Mouse (Mus musculus) left cerebral cortex, adult 11 months (tissue): ENCODE measurements around the gene Fam183b.
"Not testable (repeated sequence)": the region's sequence is repeated elsewhere in the genome, so short reads cannot be mapped to it uniquely, and the experiment has no call there.

Experiments
- DNase-seq: peaks from one replicate; pipeline ENCODE4 v3.0.0; 2022; ENCODE audit warnings: low spot score

The Fam183b gene

DNA sequence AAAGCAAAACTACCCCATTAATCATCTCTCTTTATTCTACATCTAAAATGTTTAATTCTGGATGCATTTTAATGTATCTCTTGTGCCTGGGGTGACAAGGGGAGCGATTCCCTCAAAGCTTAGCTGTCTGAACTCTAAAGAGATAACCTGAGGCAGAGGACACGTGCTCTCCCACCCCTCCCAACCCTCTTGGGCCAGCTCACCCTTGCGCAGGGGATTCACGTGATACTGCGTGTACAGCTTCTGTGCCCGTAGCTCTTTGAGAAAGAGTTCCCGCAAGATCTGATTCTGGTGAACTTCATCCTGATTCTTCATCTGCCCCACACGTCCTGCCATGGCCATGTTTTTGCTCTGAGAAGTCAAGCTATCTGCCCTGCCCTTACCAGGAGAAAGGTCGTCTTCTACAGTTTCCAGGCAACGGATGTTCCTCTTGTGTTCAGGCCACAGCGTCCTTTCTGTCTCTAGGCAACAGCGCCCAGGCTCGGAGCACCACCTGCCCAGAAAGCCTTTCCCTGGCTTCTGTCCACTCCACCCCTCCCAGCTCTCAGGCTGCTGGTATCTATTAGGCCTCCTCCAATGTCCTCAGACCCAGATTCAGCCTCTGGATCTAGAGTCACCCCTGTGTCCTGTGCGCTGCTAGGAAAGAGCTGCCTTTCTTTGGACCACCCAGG is at the start of gene Fam183b:
Gene Fam183b (minus strand): TSS at position 403 of the 671 bp plus-strand sequence.
- DNase-seq = no peak

- DNase-seq = no peak
Observed at GRCm38 (mm10) chr11:58849731-58850130, 48.0 kb upstream of the Fam183b start.

DNA sequence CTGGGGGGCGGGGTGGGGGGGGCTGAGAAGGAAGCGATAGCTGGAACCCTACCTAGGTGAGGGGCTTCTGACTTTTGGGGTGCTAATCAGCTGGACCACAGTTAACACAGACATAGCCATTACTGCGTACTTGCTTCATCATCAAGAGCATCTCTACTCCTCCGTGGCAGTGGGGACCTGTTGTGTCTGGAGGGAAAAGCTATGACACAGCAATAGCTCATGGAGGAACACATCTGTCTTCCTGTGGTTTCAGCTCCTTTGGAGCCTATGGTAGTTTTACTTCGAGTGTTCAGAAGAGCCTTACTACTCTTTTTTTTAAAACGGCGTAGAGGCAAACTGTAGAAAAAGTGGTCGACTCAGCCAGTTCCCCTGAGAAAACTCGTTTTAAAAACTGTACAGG is 45.9 kb upstream of the Fam183b start:
- DNase-seq = no peak

DNA sequence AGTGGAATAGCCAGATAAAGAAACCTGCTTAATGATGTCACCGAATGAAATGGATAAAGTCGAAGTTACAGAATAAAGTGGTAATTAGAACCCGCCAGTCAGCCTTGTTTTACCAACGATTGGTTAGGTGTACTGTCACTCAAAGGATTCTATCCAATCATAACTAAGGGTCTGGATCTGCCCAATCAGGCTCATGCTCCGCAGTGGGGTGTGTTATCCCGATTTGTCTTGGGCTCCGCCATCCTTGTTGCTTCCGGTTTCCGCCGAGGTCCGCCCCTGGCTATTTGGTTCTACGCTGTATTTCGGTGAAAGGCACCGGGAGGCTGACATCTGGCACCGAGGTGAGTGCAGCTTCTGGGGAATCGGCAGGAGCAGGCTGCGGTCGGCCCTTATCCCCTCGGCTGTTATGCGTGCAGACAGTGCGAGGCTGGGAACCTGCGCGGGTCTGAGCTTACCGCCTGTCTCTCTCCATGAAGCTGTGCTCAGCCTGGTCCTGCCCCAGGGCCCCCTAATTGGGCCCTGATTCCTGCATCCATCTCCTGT is 45.2 kb upstream of the Fam183b start, which contains the start of gene Gm12258:
Gene Gm12258 (plus strand): TSS at position 240 of the 543 bp plus-strand sequence.
- DNase-seq = peak; percentile 96

GRCm38 (mm10) chr11:58838951-58839350 is 37.2 kb upstream of the Fam183b start, which contains the start of gene Olfr311:
Gene Olfr311 (plus strand): TSS chr11:58839251.
- DNase-seq = not testable (repeated sequence)

DNA sequence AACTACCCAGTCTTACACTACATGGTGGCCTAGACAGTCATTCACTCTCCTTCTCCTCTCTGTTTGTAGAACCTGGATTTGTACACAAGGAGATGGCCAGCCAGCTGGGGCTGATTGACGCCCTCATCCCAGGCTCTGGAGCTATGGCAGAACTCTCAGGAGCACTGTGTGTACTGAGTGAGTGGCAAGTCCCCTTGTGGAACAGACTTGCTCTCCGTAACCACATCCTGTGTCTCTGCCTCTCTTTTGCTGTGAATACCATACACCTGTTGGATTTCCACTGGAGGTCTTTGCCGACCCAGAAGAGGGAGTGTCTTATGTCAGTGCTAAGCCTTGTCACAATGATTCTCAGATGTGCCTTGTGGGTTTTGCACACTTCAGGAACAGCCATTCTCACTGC is 30.8 kb upstream of the Fam183b start:
- not testable (repeated sequence) for DNase-seq

DNA sequence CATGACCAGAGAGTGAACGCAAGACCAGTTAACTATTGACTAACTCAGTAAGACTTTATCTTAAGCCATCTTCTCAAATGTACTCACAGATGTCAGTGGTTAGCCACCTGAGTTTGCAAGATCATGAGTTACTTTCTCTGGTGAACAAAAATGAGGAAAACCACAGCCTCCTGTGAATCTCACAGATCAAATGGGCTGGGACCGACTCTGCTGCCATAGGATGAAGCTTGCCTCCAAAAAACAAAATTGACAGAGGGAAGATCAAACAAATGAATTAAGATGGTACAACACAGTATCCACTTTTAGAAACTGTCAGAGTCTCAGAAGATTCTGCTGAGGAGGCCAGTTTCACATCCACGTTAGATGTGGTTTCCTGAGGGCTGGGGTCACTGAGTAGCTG is 28.0 kb upstream of the Fam183b start:
- DNase-seq = no peak

- DNase-seq = not testable (repeated sequence)
Observed at GRCm38 (mm10) chr11:58828937-58829336, 27.2 kb upstream of the Fam183b start, which contains the start of gene Olfr312. Gene Olfr312 (plus strand): TSS chr11:58829237.

DNA sequence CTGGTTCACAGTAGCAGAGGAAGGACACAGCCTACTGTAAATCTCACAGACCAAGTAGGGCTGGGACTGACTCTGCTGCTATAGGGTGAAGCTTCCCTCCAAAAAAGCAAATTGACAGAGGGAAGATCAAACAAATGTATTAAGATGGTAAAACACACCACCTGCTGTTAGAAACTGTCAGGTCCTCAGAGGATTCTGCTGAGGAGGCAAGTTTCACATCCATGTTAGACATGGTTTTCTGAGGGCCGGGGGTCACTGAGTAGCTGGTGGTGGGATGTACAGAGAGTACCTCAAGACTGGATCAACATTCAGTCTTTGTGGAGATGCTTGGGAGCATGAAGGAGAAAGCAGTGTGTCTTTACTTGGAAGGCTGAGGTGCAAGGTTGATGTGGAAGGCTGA is 13.9 kb upstream of the Fam183b start:
- DNase-seq = no peak

GRCm38 (mm10) chr11:58814700-58815099 is 12.9 kb upstream of the Fam183b start, which contains the start of gene Olfr313:
Gene Olfr313 (plus strand): TSS chr11:58815000.
- DNase-seq = not testable (repeated sequence)

GRCm38 (mm10) chr11:58812001-58812400 is 10.2 kb upstream of the Fam183b start:
- DNase-seq = no peak

GRCm38 (mm10) chr11:58804393-58804792 is 2.6 kb upstream of the Fam183b start:
- DNase-seq = no peak

- DNase-seq = no peak
Observed at GRCm38 (mm10) chr11:58803871-58804270, 2.1 kb upstream of the Fam183b start.

DNA sequence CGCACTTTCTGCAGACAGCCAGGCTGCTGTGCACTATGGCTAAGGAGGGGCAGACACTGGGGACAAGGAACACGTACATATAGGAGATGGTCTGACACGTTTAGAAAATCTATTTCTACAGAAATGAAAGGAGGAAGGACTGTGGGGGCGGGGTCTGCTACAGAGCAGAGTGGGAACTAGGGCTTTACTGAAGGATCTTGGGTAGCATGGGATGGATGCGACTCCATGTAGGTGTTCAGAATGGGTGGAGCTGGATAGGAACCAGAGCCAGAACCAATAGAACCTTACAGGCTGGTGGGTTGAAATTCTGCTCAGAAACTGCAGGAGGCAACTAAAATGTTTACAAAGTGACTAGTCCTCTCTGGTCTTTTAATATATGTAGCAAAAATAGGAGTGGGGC is 2.0 kb downstream of the Fam183b start:
- no peak for DNase-seq

GRCm38 (mm10) chr11:58796850-58797249 is 4.9 kb downstream of the Fam183b start:
- DNase-seq = peak; percentile 57

- no peak for DNase-seq
Observed at GRCm38 (mm10) chr11:58795856-58796255, 5.9 kb downstream of the Fam183b start.

DNA sequence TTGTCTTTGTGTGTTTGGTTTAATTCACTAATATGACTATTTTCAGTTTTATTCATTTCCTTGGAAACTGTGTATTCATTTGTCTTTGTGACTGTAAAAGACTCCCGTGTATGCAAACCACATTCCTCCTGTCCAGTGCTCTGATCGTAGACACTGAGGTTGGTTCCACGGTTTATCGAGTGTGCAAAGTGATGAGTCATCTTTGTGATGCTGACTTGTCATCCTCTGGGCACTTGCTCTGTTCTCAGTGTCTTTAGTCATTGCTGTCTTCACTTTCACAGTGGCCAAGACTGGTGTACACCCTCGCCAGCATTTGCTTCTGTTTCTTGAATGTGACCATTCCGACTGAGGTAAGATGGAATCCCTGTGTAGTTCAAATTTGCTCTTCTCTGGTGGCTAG is 11.1 kb downstream of the Fam183b start:
- DNase-seq = no peak

DNA sequence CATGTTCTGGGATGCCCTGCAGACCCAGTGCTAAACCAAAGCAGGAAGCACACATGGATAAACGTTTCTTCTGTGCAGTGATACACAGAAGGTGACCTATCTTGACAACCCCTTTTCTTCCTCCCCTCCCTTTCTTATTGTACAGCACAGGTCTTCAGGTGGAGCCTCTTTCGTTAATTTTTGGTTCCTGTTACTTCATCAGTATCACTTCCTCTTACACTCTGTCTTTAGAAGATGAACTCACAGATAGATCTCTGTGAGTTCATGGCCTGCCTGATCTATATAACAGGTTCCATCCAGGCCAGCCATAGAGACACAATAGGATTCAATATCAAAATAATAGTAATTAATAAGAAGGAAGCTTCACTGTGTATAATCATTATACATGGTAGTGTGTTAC is 11.7 kb downstream of the Fam183b start:
- no peak for DNase-seq

DNA sequence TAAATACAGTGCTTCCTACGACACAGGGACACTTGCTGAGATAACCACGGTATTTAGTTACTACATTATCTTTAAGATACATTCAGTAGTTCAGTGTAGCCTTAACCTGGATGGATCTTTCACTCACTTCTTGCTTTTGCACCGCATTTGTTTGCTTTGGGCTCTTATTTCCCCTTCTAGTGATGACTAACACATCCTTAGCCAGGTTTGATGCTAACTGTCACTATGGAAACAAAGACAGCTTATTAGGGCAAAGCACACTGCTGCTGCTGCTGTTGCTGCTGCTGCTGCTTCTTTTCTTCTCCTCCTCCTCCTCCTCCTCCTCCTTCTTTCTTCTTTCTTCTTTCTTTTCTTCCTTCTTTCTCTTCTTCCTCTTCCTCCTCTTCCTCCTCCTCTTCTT is 12.2 kb downstream of the Fam183b start:
- no peak for DNase-seq

DNA sequence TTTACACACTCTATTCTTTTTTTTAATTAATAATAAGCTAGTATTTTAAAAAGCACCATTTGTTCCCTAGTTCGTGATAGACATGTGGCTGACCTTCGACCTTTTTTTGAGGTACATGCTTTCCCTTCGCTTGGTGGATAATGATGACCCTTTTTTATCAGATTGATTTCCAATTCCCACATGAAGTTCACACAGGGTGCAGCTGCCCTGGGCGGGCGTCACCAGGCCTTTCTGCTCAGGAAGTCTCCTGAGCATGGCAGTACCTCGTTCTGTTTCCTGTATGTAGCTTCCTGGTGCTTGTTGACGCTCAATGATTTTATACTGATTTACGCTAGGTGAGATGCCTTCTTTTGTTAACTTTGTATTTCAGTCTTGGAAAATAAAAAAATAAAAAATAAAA is 13.4 kb downstream of the Fam183b start:
- no peak for DNase-seq

DNA sequence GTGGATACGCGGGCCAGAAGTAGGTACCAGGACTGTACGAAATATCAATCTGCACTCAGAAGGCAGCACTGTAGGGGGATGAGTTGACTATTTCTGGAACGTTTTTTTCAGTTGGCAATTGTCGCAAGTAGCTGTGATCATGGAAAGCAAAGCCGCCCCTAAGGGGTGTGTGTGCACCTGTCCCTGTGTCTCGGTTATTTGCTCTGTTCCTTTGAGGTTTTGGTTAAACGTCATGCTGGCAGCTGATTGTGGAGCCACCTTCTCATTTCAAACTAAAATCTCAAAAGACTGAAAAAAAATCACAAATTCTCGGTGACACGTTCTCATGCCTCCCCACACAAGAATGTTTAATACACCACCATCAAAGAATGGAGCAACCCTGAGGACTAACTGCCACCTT is 14.1 kb downstream of the Fam183b start:
- DNase-seq = no peak

GRCm38 (mm10) chr11:58784182-58784581 is 17.6 kb downstream of the Fam183b start:
- no peak for DNase-seq

- no peak for DNase-seq
Observed at GRCm38 (mm10) chr11:58782480-58783089, 19.2 kb downstream of the Fam183b start, which contains the start of gene Olfr314. Gene Olfr314 (plus strand): TSS chr11:58782952.
